Mouse (Mus musculus) MEL (cell line): ENCODE results near the gene Cep350. TPM values are rescaled to one million over a fixed set of nuclear protein-coding genes. Genes with fewer than 3 reads are reported as not detected.

Experiments used
- DNase-seq: peaks from one replicate; pipeline ENCODE4 v3.0.0; 2011; ENCODE audit warnings: low read depth, low spot score
- H3K27ac ChIP-seq: 2 replicates; pipeline ENCODE4 v1.5.1; 2012; ENCODE audit warnings: low read depth, mild to moderate bottlenecking, control low read depth, low read length, moderate library complexity; ENCODE audit not compliant: control insufficient read depth
- H3K27me3 ChIP-seq, 2 experiments: fragments of 150-350 bp in 1 of 2; sonication (generic) in 1 of 2; 2 replicates each; pipeline ENCODE4 v1.6.1; 2012; ENCODE audit warnings: low read length in 2 of 2, mild to moderate bottlenecking in 2 of 2, improper control_type of control experiment in 1 of 2, moderate library complexity in 1 of 2; ENCODE audit not compliant: insufficient read depth in 2 of 2, control insufficient read depth in 1 of 2
- H3K36me3 ChIP-seq, 2 experiments: 2 replicates each; pipeline ENCODE4 v1.6.1; 2012 to 2014; ENCODE audit warnings: low read length in 2 of 2, improper control_type of control experiment in 1 of 2, inconsistent platforms in 1 of 2, mild to moderate bottlenecking in 1 of 2; ENCODE audit not compliant: insufficient read depth in 2 of 2, control insufficient read depth in 1 of 2
- H3K4me1 ChIP-seq, 2 experiments: fragments of 150-350 bp in 1 of 2; sonication (generic) in 1 of 2; 2 replicates each; pipeline ENCODE4 v1.6.1; 2012; ENCODE audit warnings: low read length in 2 of 2, improper control_type of control experiment in 1 of 2, mild to moderate bottlenecking in 1 of 2; ENCODE audit not compliant: insufficient read depth in 2 of 2, control insufficient read depth in 1 of 2
- H3K4me3 ChIP-seq, 2 experiments: fragments of 150-350 bp in 1 of 2; sonication (generic) in 1 of 2; 2 replicates each; pipeline ENCODE4 v1.5.1; 2012; ENCODE audit warnings: low read depth in 2 of 2, low read length in 2 of 2, mild to moderate bottlenecking in 2 of 2, moderate library complexity in 2 of 2, control low read depth in 1 of 2, improper control_type of control experiment in 1 of 2; ENCODE audit not compliant: control insufficient read depth in 1 of 2, insufficient read depth in 1 of 2
- H3K79me2 ChIP-seq: 2 replicates; pipeline ENCODE4 v1.6.1; 2012; ENCODE audit warnings: mild to moderate bottlenecking, low read length, moderate library complexity; ENCODE audit not compliant: control insufficient read depth, poor library complexity, insufficient read depth
- H3K9ac ChIP-seq: 2 replicates; pipeline ENCODE4 v1.6.1; 2012; ENCODE audit warnings: low read depth, mild to moderate bottlenecking, control low read depth, low read length, moderate library complexity; ENCODE audit not compliant: control insufficient read depth, poor library complexity, severe bottlenecking
- H3K9me3 ChIP-seq: fragments of 150-350 bp; sonication (generic); replicated peaks from 2 replicates; pipeline ENCODE4 v1.6.1; 2012; ENCODE audit warnings: mild to moderate bottlenecking, low read length, improper control_type of control experiment, moderate library complexity; ENCODE audit not compliant: insufficient read depth
- BHLHE40 ChIP-seq: IDR thresholded peaks from 2 replicates; pipeline ENCODE4 v1.6.1; 2012; ENCODE audit warnings: low read depth, mild to moderate bottlenecking, inconsistent platforms, low read length, improper control_type of control experiment, borderline replicate concordance
- CHD1 ChIP-seq: IDR thresholded peaks from 2 replicates; pipeline ENCODE4 v1.6.1; 2012; ENCODE audit warnings: low read depth, mild to moderate bottlenecking, inconsistent platforms, low read length, improper control_type of control experiment
- CHD2 ChIP-seq: IDR thresholded peaks from 2 replicates; pipeline ENCODE4 v1.6.1; 2011; ENCODE audit warnings: low read length, improper control_type of control experiment
- ELF1 ChIP-seq: IDR thresholded peaks from 2 replicates; pipeline ENCODE4 v1.6.1; 2014; ENCODE audit warnings: low read depth, mild to moderate bottlenecking, inconsistent platforms, low read length, improper control_type of control experiment, moderate library complexity
- EP300 ChIP-seq, 2 experiments: IDR thresholded peaks; 2 replicates each; pipeline ENCODE4 v1.6.1; 2011; ENCODE audit warnings: improper control_type of control experiment in 2 of 2, low read length in 2 of 2, low read depth in 1 of 2, mild to moderate bottlenecking in 1 of 2
- ETS1 ChIP-seq: IDR thresholded peaks from 2 replicates; pipeline ENCODE4 v1.6.1; 2012; ENCODE audit warnings: low read depth, mild to moderate bottlenecking, inconsistent platforms, low read length, improper control_type of control experiment, moderate library complexity
- GABPA ChIP-seq: IDR thresholded peaks from 2 replicates; pipeline ENCODE4 v1.6.1; 2012; ENCODE audit warnings: low read depth, mild to moderate bottlenecking, inconsistent platforms, low read length, improper control_type of control experiment, moderate library complexity
- HCFC1 ChIP-seq: IDR thresholded peaks from 2 replicates; pipeline ENCODE4 v1.6.1; 2012; ENCODE audit warnings: low read depth, mild to moderate bottlenecking, inconsistent platforms, low read length, improper control_type of control experiment, moderate library complexity
- MAZ ChIP-seq: IDR thresholded peaks from 2 replicates; pipeline ENCODE4 v1.6.1; 2012; ENCODE audit warnings: low read depth, mild to moderate bottlenecking, inconsistent platforms, low read length, improper control_type of control experiment
- MEF2A ChIP-seq: IDR thresholded peaks from 2 replicates; pipeline ENCODE4 v1.6.1; 2014; ENCODE audit warnings: low read depth, mild to moderate bottlenecking, inconsistent platforms, low read length, improper control_type of control experiment; ENCODE audit not compliant: poor library complexity, insufficient replicate concordance, severe bottlenecking; ENCODE audit errors: extremely low read depth
- MXI1 ChIP-seq: IDR thresholded peaks from 2 replicates; pipeline ENCODE4 v1.6.1; 2011; ENCODE audit warnings: mild to moderate bottlenecking, low read depth, low read length, improper control_type of control experiment
- MYC ChIP-seq: IDR thresholded peaks from 2 replicates; pipeline ENCODE4 v1.6.1; 2011; ENCODE audit warnings: low read depth, mild to moderate bottlenecking, low read length, improper control_type of control experiment, moderate library complexity
- NELFE ChIP-seq: IDR thresholded peaks from 2 replicates; pipeline ENCODE4 v1.6.1; 2011; ENCODE audit warnings: low read depth, low read length, improper control_type of control experiment
- NRF1 ChIP-seq: IDR thresholded peaks from 2 replicates; pipeline ENCODE4 v1.6.1; 2014; ENCODE audit warnings: low read depth, mild to moderate bottlenecking, inconsistent platforms, low read length, improper control_type of control experiment, moderate library complexity; ENCODE audit not compliant: poor library complexity, insufficient read depth, severe bottlenecking
- POLR2A ChIP-seq, 2 experiments: IDR thresholded peaks; 2 replicates each; pipeline ENCODE4 v1.6.1; 2011 to 2012; ENCODE audit warnings: low read length in 2 of 2, mild to moderate bottlenecking in 2 of 2, control low read depth in 1 of 2, improper control_type of control experiment in 1 of 2, low read depth in 1 of 2, moderate library complexity in 1 of 2; ENCODE audit not compliant: control insufficient read depth in 1 of 2, insufficient read depth in 1 of 2, poor library complexity in 1 of 2
- POLR2AphosphoS2 ChIP-seq: IDR thresholded peaks from 2 replicates; pipeline ENCODE4 v1.6.1; 2011; ENCODE audit warnings: low read length, improper control_type of control experiment
- POLR2AphosphoS5 ChIP-seq: IDR thresholded peaks from 2 replicates; pipeline ENCODE4 v1.6.1; 2012; ENCODE audit warnings: low read depth, borderline replicate concordance, mild to moderate bottlenecking, inconsistent platforms, low read length, moderate library complexity, mixed read lengths
- RAD21 ChIP-seq: IDR thresholded peaks from 2 replicates; pipeline ENCODE4 v1.6.1; 2011; ENCODE audit warnings: mild to moderate bottlenecking, low read depth, low read length, improper control_type of control experiment
- TAL1 ChIP-seq: IDR thresholded peaks from 2 replicates; pipeline ENCODE4 v1.6.1; 2012; ENCODE audit warnings: mild to moderate bottlenecking, inconsistent platforms, low read length, moderate library complexity, mixed read lengths
- UBTF ChIP-seq: IDR thresholded peaks from 2 replicates; pipeline ENCODE4 v1.6.1; 2012; ENCODE audit warnings: low read depth, mild to moderate bottlenecking, inconsistent platforms, low read length, improper control_type of control experiment, moderate library complexity, borderline replicate concordance; ENCODE audit not compliant: insufficient read depth
- USF1 ChIP-seq: IDR thresholded peaks from 2 replicates; pipeline ENCODE4 v1.6.1; 2014; ENCODE audit warnings: low read depth, mild to moderate bottlenecking, inconsistent platforms, low read length, improper control_type of control experiment, moderate library complexity
- ZKSCAN1 ChIP-seq: IDR thresholded peaks from 2 replicates; pipeline ENCODE4 v1.6.1; 2012; ENCODE audit warnings: low read depth, mild to moderate bottlenecking, inconsistent platforms, low read length, improper control_type of control experiment, moderate library complexity
- ZMIZ1 ChIP-seq: IDR thresholded peaks from 2 replicates; pipeline ENCODE4 v1.6.1; 2012; ENCODE audit warnings: low read depth, mild to moderate bottlenecking, inconsistent platforms, low read length, improper control_type of control experiment, moderate library complexity
- ZNF384 ChIP-seq: IDR thresholded peaks from 2 replicates; pipeline ENCODE4 v1.6.1; 2012; ENCODE audit warnings: low read depth, mild to moderate bottlenecking, inconsistent platforms, low read length, improper control_type of control experiment
- polyA plus RNA-seq, 2 experiments: library from polyadenylated mRNA; stranded (reverse) in 1 of 2; unstranded in 1 of 2; fragments of >175 nt in 1 of 2; fragments of >200 nt in 1 of 2; gene quantifications; 2 replicates each; pipeline versions ENCODE4 v1.2.1 to v1.2.4; 2012; ENCODE audit warnings: low replicate concordance in 2 of 2, low read depth in 1 of 2; ENCODE audit not compliant: insufficient read length in 2 of 2, insufficient read depth in 1 of 2, missing spikeins in 1 of 2
- total RNA-seq: library from RNA; depleted of rRNA; stranded (reverse); fragments of 300-350 nt; gene quantifications from 2 replicates; pipeline ENCODE4 v1.2.3, GENCODE M21; 2012

The Cep350 gene
- total and polyA plus RNA-seq, 3 experiments: 4.3 to 110 (median 9.7) TPM

- Histone ChIP-seq H3K27me3 (no peaks in the 10 kb centered on the region), H3K36me3 (peaks cover 2 to 4% of the 10 kb centered on the region in 2 experiments; a peak in 2 of 4 replicates), H3K9ac (no peak overlapping the region), H3K9me3 (no peaks in the 10 kb centered on the region), H3K79me2 (no peaks in the 10 kb centered on the region), H3K27ac (no peak overlapping the region), H3K4me3 (no peak overlapping the region), H3K4me1 (peaks cover 3 to 6% of the 10 kb centered on the region in 2 experiments; a peak in 2 of 4 replicates)
- no peak for DNase-seq
- TF ChIP-seq RAD21 (no peak), ELF1 (no peak), UBTF (no peak), GABPA (no peak), MYC (no peak), ETS1 (no peak), ZMIZ1 (no peak), MXI1 (no peak), POLR2A (IDR thresholded peaks at IDR 0.05; ENCODE audit: control insufficient read depth in 1 of 2, insufficient read depth in 1 of 2, low read depth in 1 of 2, low read length in 2 of 2, poor library complexity in 1 of 2) (no peak), NRF1 (no peak), POLR2AphosphoS2 (no peak), EP300 (IDR thresholded peaks at IDR 0.05; ENCODE audit: low read depth in 1 of 2, low read length in 2 of 2) (no peak), MAZ (no peak), USF1 (no peak), NELFE (no peak)
Measured at GRCm38 (mm10) chr1:155854926-155855702, 117.9 kb downstream of the Cep350 start.

GRCm38 (mm10) chr1:155853009-155853408 lies 120.0 kb downstream of the Cep350 start:
- Histone ChIP-seq H3K9ac (no peak overlapping the region), H3K79me2 (no peaks in the 10 kb centered on the region), H3K36me3 (peaks cover 2 to 4% of the 10 kb centered on the region in 2 experiments; a peak in 1 of 4 replicates), H3K9me3 (no peaks in the 10 kb centered on the region), H3K4me1 (peaks cover 3 to 6% of the 10 kb centered on the region in 2 experiments; a peak in 2 of 4 replicates), H3K27ac (no peak overlapping the region), H3K4me3 (no peak overlapping the region), H3K27me3 (no peaks in the 10 kb centered on the region)
- TF ChIP-seq TAL1: no peak
- TF ChIP-seq ZNF384: no peak
- TF ChIP-seq NELFE: no peak
- TF ChIP-seq CHD1: no peak
- no peak for TF ChIP-seq ETS1
- no peak for TF ChIP-seq HCFC1
- no peak for TF ChIP-seq EP300 (IDR thresholded peaks at IDR 0.05; ENCODE audit: low read depth in 1 of 2, low read length in 2 of 2)
- TF ChIP-seq ZMIZ1: no peak
- TF ChIP-seq POLR2AphosphoS5: no peak
- no peak for TF ChIP-seq MEF2A
- TF ChIP-seq RAD21: no peak
- TF ChIP-seq BHLHE40: no peak
- TF ChIP-seq ZKSCAN1: no peak
- no peak for TF ChIP-seq GABPA
- TF ChIP-seq CHD2: no peak
- peak; percentile 18 for DNase-seq
